Mouse (Mus musculus) stomach, postnatal 0 days (tissue): ENCODE measurements around the gene Hoxb6.

Source experiments
- CTCF ChIP-seq: IDR thresholded peaks from 2 replicates; pipeline ENCODE4 v1.5.1; 2016; ENCODE audit warnings: antibody characterized with exemption, low read depth, mild to moderate bottlenecking, moderate library complexity
- EP300 ChIP-seq: optimal IDR thresholded peaks from 2 replicates; pipeline ENCODE3; 2016; ENCODE audit warnings: antibody characterized with exemption

- TF ChIP-seq EP300 (no peak), CTCF (no peak)
Measured at GRCm38 (mm10) chr11:96320688-96321087, 28.4 kb downstream of the Hoxb6 start.
